Mouse (Mus musculus) lung, postnatal 4 days (tissue): ENCODE measurements around the gene Pkp3.
A peak's percentile ranks its signal among the peaks of the same experiment; 100 is the strongest.
"Not testable (repeated sequence)": the region's sequence is repeated elsewhere in the genome, so short reads cannot be mapped to it uniquely, and the experiment has no call there.

Experiments
- DNase-seq, 2 experiments: peaks; one replicate each; pipeline ENCODE4 v3.0.0; 2021

Gene Pkp3

GRCm38 (mm10) chr7:141077841-141078240 is at the start of gene Pkp3:
Pkp3 (plus strand) TSS chr7:141078218.
- DNase-seq = no peak

- DNase-seq = no peak
These were observed 49.2 kb upstream of the Pkp3 start, which contains the start of gene Gm17387 for GRCm38 (mm10) chr7:141028831-141029230. Gm17387 (plus strand) TSS chr7:141029131.

- DNase-seq = no peak
These were observed 47.6 kb upstream of the Pkp3 start for GRCm38 (mm10) chr7:141030390-141030789.

- DNase-seq = no peak
These were observed 45.4 kb upstream of the Pkp3 start for GRCm38 (mm10) chr7:141032458-141033167.

GRCm38 (mm10) chr7:141036624-141037023 is 41.4 kb upstream of the Pkp3 start:
- DNase-seq = not testable (repeated sequence)

GRCm38 (mm10) chr7:141038090-141039032 is 39.7 kb upstream of the Pkp3 start:
- DNase-seq = no peak

- DNase-seq = no peak
These were observed 38.5 kb upstream of the Pkp3 start for GRCm38 (mm10) chr7:141039386-141040107.

GRCm38 (mm10) chr7:141040867-141041606 is 37.0 kb upstream of the Pkp3 start:
- DNase-seq = peak in 1 of 2 experiments; percentile 14

GRCm38 (mm10) chr7:141041661-141042060 is 36.4 kb upstream of the Pkp3 start:
- peak; percentile 87 to 94 for DNase-seq

GRCm38 (mm10) chr7:141042539-141042938 is 35.5 kb upstream of the Pkp3 start:
- no peak for DNase-seq

- peak; percentile 43 to 60 for DNase-seq
These were observed 31.0 kb upstream of the Pkp3 start for GRCm38 (mm10) chr7:141046931-141047580.

- peak; percentile 84 to 92 for DNase-seq
These were observed 30.3 kb upstream of the Pkp3 start for GRCm38 (mm10) chr7:141047581-141048225.

- DNase-seq = peak; percentile 93 to 94
These were observed 29.5 kb upstream of the Pkp3 start for GRCm38 (mm10) chr7:141048226-141049218.

- no peak for DNase-seq
These were observed 28.7 kb upstream of the Pkp3 start for GRCm38 (mm10) chr7:141049326-141049725.

- no peak for DNase-seq
These were observed 26.8 kb upstream of the Pkp3 start for GRCm38 (mm10) chr7:141051060-141051685.

GRCm38 (mm10) chr7:141052016-141052415 is 26.0 kb upstream of the Pkp3 start:
- DNase-seq = no peak

GRCm38 (mm10) chr7:141052421-141052820 is 25.6 kb upstream of the Pkp3 start:
- no peak for DNase-seq

- no peak for DNase-seq
These were observed 22.2 kb upstream of the Pkp3 start for GRCm38 (mm10) chr7:141055785-141056184.

GRCm38 (mm10) chr7:141056976-141057375 is 21.0 kb upstream of the Pkp3 start:
- no peak for DNase-seq
